Mouse (Mus musculus) lung, adult 18-20 months (tissue): ENCODE data around the gene Pcdh7.
"Not testable (repeated sequence)": the region's sequence is repeated elsewhere in the genome, so short reads cannot be mapped to it uniquely, and the experiment has no call there.

Experiments used
- DNase-seq, 2 experiments: peaks; one replicate each; pipeline ENCODE4 v3.0.0; 2022; ENCODE audit warnings: mixed read lengths in 2 of 2

The Pcdh7 gene

DNA sequence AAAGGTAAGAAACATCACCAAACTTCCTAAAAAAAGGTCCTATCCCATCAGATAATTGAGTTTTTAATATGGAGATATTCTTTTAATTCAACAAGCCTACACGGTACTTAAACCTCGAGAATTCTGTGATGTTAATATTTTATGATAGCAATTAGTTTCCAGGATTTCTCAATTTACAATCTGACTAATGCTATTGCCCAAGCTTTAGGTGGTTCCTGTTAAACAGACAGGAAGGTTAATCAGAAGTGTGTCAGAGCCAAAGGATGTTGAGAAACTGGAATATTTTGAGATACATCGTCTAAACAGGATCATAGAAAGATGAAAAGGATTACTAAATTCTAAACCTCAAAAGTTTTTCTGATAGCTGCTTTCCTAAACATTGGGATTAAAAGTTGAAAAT is 222.7 kb downstream of the Pcdh7 start:
- DNase-seq, result no peak

DNA sequence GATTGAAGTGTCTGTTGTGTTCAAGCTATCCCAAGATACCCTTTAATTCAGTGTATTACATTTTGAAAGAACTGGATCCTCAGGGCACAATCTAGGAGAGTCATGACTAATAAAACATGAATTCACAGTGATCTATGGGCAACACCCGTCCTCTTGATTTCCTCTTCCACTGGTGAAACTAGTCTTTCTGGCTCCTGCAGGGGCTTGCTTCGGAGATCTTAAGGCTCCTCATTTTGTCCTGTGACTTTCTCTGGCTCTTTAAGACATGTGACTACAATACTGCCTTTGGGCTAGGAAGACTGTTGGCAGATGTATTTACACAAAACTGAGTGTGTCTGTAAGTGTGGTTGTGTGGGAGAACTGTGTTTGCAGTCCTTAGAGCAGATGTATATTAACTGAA is 225.4 kb downstream of the Pcdh7 start:
- no peak for DNase-seq

GRCm38 (mm10) chr5:57943611-57944010 is 225.8 kb downstream of the Pcdh7 start:
- DNase-seq, result no peak

DNA sequence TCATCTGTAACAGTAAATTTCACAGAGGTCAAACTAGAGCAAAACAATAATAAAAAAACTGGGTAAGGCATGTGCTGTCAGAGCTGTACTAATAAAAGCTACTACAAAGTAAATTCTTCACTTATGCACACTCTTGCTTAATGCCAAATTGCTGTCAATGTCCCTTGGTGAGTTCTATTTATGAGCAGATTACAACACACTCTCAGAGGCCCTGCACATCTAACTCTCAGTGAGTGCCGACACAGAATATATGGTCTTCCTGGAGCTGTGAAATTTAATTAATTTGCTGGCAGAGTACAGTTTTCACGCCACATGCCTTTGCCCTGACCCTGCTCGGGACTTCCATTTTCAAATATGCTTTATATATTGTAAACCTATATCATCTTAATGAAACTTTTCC is 227.7 kb downstream of the Pcdh7 start:
- no peak for DNase-seq

GRCm38 (mm10) chr5:57959317-57959716 is 241.6 kb downstream of the Pcdh7 start:
- DNase-seq, result no peak

GRCm38 (mm10) chr5:57963792-57964191 is 246.0 kb downstream of the Pcdh7 start:
- no peak for DNase-seq

GRCm38 (mm10) chr5:57964201-57964600 is 246.4 kb downstream of the Pcdh7 start:
- DNase-seq, result no peak

- no peak for DNase-seq
Measured at GRCm38 (mm10) chr5:57993584-57993983, 275.8 kb downstream of the Pcdh7 start.

GRCm38 (mm10) chr5:58021331-58021730 is 303.6 kb downstream of the Pcdh7 start:
- DNase-seq, result no peak

DNA sequence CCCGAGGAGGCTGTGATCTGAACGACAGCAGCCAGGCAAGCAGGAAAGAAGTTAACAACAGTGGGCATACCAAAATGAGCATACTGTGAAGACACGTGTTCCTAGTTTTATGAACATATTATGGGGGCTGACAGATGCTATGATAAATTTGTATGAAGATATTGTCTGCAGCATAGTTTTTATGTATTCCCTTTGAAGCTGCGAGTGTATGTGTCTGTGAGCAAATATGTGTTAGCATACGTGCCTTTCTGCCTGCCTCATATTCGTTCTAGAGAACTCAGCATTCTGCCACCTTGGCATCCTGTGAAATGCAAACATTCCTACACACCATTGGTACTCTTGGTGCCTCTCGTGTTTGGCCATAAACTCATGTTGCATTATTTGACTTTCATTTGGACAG is 307.4 kb downstream of the Pcdh7 start:
- no peak for DNase-seq

GRCm38 (mm10) chr5:58025759-58026158 is 308.0 kb downstream of the Pcdh7 start:
- no peak for DNase-seq

- no peak for DNase-seq
Measured at GRCm38 (mm10) chr5:58039875-58040274, 322.1 kb downstream of the Pcdh7 start.

- DNase-seq, result no peak
Measured at GRCm38 (mm10) chr5:58044216-58044615, 326.4 kb downstream of the Pcdh7 start.

DNA sequence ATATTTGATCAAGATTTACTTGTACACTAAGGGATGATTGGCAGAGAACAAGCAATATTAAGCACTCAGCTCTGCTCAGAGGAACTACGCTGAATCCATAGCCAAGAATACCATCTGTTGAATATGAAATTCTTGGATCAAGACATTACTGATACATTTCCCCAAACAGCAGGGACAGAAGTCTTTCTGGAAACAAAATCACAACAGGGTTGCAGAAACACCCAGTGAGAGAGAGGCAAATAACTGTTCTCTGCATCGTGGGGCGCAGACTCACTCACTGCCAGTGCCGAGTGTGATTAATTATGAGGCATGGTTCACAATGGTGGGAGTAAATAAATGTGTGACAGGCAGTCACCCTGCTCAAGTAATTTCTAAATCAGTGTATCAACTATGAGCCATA is 363.3 kb downstream of the Pcdh7 start:
- no peak for DNase-seq

GRCm38 (mm10) chr5:58082230-58082629 is 364.5 kb downstream of the Pcdh7 start:
- DNase-seq, result no peak

- no peak for DNase-seq
Measured at GRCm38 (mm10) chr5:58083056-58083455, 365.3 kb downstream of the Pcdh7 start.

GRCm38 (mm10) chr5:58083972-58084371 is 366.2 kb downstream of the Pcdh7 start:
- DNase-seq, result no peak

GRCm38 (mm10) chr5:58108665-58109364 is 391.0 kb downstream of the Pcdh7 start:
- DNase-seq, result no peak

DNA sequence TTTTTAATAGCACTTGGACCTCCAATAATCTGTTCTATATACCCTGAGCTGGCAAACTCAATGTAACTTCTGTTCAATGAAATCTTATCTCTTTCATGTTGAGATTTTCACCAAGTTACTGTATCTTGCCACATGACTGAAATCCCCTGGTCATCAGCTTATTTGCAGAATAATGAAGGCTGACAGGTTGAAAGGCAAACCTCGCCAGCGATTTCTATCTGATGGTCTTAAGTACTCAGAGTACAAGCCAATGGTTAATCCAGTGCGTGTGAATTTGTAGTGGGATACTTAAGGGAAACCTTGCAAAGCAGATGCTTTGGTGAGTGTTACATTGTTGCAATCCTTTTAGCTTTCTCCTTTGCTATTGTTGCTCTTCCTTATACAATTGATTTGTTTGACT is 398.3 kb downstream of the Pcdh7 start:
- no peak for DNase-seq

DNA sequence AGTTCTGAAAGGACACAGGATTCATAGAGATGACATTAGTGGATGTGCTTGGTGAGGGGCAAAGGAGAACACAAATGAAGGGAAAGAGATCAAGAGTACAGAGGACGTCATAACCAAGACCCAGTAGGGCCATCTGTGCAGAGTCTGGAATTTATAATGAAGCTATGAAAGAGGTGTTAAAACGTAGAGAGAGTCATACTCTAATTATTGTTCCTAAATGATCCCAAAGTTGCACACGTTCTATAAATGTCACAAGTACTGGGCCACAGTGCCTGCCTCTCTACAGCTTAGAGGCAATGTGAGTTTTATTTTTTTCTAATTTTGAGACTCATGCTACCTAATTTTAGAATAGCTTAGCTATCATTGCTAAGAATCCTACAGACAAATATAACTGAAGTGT is 400.1 kb downstream of the Pcdh7 start:
- DNase-seq, result no peak

DNA sequence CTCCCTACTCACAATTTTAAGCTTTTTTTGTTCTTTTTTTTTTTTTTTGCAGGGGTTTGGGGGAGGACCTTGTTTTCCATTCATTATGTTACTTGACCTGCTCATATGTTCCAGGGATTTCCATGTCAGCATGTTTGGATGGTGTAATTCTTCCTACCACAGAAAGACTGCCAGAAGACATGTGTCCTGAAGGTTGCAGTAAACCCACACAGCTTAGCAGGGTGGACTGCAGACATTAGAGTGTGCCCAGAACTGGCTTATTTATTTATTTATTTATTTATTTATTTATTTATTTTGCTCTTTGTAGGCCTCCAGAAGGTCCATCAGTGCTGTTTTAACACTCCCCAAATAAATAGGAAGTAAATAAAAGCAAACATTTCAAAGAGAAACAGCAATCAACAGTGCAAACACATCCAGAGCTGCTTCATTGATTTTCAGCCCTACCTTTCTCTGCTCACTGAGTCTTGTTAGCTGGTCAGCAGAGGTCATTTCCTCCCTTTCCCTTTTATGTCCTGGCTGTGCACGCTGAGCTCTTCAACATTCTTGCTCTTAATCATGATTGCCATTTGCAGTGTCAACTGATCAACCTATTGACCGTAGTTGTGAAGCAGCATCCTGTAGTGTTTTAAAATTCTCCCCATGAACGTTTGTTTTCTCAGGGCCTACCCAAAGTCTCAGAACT is 401.3 kb downstream of the Pcdh7 start:
- no peak for DNase-seq

DNA sequence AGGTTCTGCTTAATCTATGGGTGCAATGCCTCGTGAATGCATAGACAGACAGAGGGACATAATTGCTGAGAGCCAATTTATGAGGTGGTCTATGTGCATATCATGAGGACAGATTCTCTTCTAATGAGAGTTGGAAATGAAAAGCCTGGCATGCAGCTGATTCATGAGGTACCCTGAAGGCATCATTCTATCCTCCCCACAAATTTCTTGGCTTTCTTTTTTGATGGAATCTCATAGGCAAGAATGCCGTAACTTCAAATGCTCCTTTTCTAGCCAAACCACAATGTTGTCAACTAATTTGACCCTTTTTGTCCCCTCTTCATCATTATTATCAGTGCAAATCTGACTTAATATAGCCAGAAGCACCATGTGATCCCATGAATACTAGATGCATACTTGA is 426.1 kb downstream of the Pcdh7 start:
- no peak for DNase-seq

DNA sequence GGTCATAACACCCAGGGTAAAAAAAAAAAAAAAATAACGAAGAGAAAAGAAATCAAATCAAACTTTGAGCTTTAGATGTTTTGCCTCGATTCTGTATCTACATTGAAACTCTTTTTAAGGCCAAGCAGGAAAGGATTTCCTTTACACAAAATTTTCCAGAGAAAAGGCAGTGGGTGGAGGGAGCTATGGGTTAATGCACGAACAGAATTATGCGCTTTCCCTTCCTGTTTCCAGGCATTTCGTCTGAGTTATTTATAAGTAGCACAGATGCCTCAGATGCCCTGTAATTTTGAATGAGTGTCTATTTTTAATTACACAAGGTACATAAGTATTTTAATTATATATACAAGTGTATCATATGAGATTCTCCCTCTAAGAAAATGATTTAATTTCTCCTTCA is 436.2 kb downstream of the Pcdh7 start:
- no peak for DNase-seq

- no peak for DNase-seq
Measured at GRCm38 (mm10) chr5:58172218-58172617, 454.5 kb downstream of the Pcdh7 start.

DNA sequence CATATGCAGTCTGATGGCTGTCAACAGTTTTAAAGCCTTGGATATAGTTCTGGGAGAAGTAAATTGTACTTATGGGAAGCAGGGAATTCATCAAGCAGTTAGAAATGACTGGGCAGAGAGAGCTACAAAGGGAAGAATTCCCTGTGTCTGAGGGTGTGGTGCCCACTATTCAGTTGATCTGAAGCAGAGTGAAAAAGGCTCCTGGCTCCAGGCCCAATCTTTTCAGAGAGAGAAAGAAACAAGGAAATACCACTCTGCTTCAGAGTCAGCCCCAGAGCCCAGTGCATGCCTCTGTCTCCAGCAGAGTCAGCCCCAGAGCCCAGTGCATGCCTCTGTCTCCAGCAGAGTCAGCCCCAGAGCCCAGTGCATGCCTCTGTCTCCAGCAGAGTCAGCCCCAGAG is 456.6 kb downstream of the Pcdh7 start:
- not testable (repeated sequence) for DNase-seq
